Mouse (Mus musculus) small intestine, adult 2 months (tissue): Measurements from ENCODE around the gene Csgalnact2.

Experiments used
- CTCF ChIP-seq: fragments of 200-500 bp; IDR thresholded peaks from 2 replicates; pipeline ENCODE4 v1.5.1; 2012; ENCODE audit warnings: low read depth, mild to moderate bottlenecking, control low read depth, inconsistent platforms, low read length, moderate library complexity, mixed read lengths; ENCODE audit not compliant: insufficient replicate concordance, insufficient read length; ENCODE audit errors: extremely low read depth
- POLR2A ChIP-seq: fragments of 200-500 bp; IDR thresholded peaks from 2 replicates; pipeline ENCODE4 v1.6.1; 2012; ENCODE audit warnings: low read depth, mild to moderate bottlenecking, control low read depth, inconsistent platforms, low read length, moderate library complexity

- TF ChIP-seq CTCF (no peak), POLR2A (no peak)
Observed at GRCm38 (mm10) chr6:118111810-118112209, 27.1 kb downstream of the Csgalnact2 start.
